Mouse (Mus musculus) splenic B cell, adult 2 months (primary cell): ENCODE data around the gene Vmn2r44.
"Not testable (repeated sequence)": the region's sequence is repeated elsewhere in the genome, so short reads cannot be mapped to it uniquely, and the experiment has no call there.

Source experiments
- DNase-seq: peaks from one replicate; pipeline ENCODE4 v3.0.0-alpha.2; 2011; ENCODE audit warnings: low read depth, low spot score
- H3K27me3 ChIP-seq: 2 replicates; pipeline ENCODE4 v1.6.1; 2012; ENCODE audit warnings: mild to moderate bottlenecking, low read length, moderate library complexity, mixed read lengths; ENCODE audit not compliant: control insufficient read depth, poor library complexity, insufficient read depth, severe bottlenecking
- H3K36me3 ChIP-seq: 2 replicates; pipeline ENCODE4 v1.6.1; 2012; ENCODE audit warnings: mild to moderate bottlenecking, low read length, moderate library complexity, mixed read lengths; ENCODE audit not compliant: control insufficient read depth, poor library complexity, insufficient read depth, severe bottlenecking

The Vmn2r44 gene

GRCm38 (mm10) chr7:8383233-8383632, at the start of gene Vmn2r44:
Gene Vmn2r44 (minus strand): TSS chr7:8383333.
- H3K36me3 ChIP-seq, DNase-seq, H3K27me3 ChIP-seq: not testable (repeated sequence)

GRCm38 (mm10) chr7:8357879-8358278, 25.3 kb downstream of the Vmn2r44 start:
- not testable (repeated sequence) for H3K36me3 ChIP-seq, H3K27me3 ChIP-seq, DNase-seq
